In genomic region chr1:66320378-66321135, GRCm38 (mm10) we compare ENCODE assay signal across 10 mouse cellular contexts.
DNase-seq lines count a peak whose midpoint lies in the region; ATAC-seq and TF ChIP-seq lines count a peak whose summit lies in the region.
"Had no signal": no experiment of that assay in that cellular context is flagged by ENCODE, and none has a peak within 500 bp of the region (broad histone marks: within the 10 kb centered on the region; RNA-seq: fewer than 3 reads in every experiment).

No protein-coding gene starts in this region.

- peak overlapping the region; percentile 39 for H3K9ac ChIP-seq in midbrain, embryonic 16.5 days (ENCODE audit: low read depth, low read length)
- no peak overlapping the region for H3K9ac ChIP-seq in liver, postnatal 0 days (replicated peaks)
- H3K9ac ChIP-seq: liver, embryonic 14.5 days had no signal

- peak; percentile 62 to 66 for DNase-seq in cerebellum, postnatal 10 days
- DNase-seq in cerebellum, adult 11-12 months: no peak
- DNase-seq in embryo, embryonic 10 days (ENCODE audit: low spot score): peak; percentile 7
- DNase-seq in hindbrain, embryonic 10.5 days (ENCODE audit: low spot score): peak; percentile 15
- DNase-seq in thymus, adult 2 months: no peak
- DNase-seq in liver, postnatal 0 days: no peak
- no peak for DNase-seq in urinary bladder, postnatal 25 days (ENCODE audit: low spot score)

- H3K27ac ChIP-seq in hindbrain, embryonic 10.5 days: peak overlapping the region; percentile 87
- H3K27ac ChIP-seq in midbrain, embryonic 16.5 days (ENCODE audit: low read length): peak overlapping the region; percentile 96
- no peak overlapping the region for H3K27ac ChIP-seq in thymus, adult 2 months (ENCODE audit: control insufficient read depth, insufficient read depth, low read length)
- H3K27ac ChIP-seq in liver, postnatal 0 days (ENCODE audit: low read depth): no peak overlapping the region
- H3K27ac ChIP-seq: liver, embryonic 14.5 days had no signal

- TF ChIP-seq CTCF in thymus, adult 2 months (IDR thresholded peaks at IDR 0.05; ENCODE audit: borderline replicate concordance, control insufficient read depth, extremely low read depth, insufficient read depth, low read length, poor library complexity): no peak
- no peak for TF ChIP-seq CTCF in liver, postnatal 0 days (IDR thresholded peaks at IDR 0.05; ENCODE audit: low read depth)

- peak; percentile 71 for ATAC-seq in midbrain, embryonic 16.5 days
- no peak for ATAC-seq in liver, postnatal 0 days
- ATAC-seq: Patski had no signal

- no peaks in the 10 kb centered on the region for H3K9me3 ChIP-seq in hindbrain, embryonic 10.5 days
- H3K9me3 ChIP-seq in midbrain, embryonic 16.5 days (replicated peaks; ENCODE audit: control insufficient read depth, low read length, poor library complexity, severe bottlenecking): no peaks in the 10 kb centered on the region
- no peaks in the 10 kb centered on the region for H3K9me3 ChIP-seq in liver, postnatal 0 days (ENCODE audit: low read length)

- H3K36me3 ChIP-seq in hindbrain, embryonic 10.5 days: no peaks in the 10 kb centered on the region
- no peaks in the 10 kb centered on the region for H3K36me3 ChIP-seq in midbrain, embryonic 16.5 days (ENCODE audit: control insufficient read depth, insufficient read depth, low read length)
- H3K36me3 ChIP-seq in thymus, adult 2 months (ENCODE audit: control insufficient read depth, insufficient read depth, low read length): no peaks in the 10 kb centered on the region
- H3K36me3 ChIP-seq in liver, postnatal 0 days (replicated peaks; ENCODE audit: insufficient read depth, low read length): no peaks in the 10 kb centered on the region

- no peaks in the 10 kb centered on the region for H3K27me3 ChIP-seq in hindbrain, embryonic 10.5 days (ENCODE audit: insufficient read depth, poor library complexity, severe bottlenecking)
- H3K27me3 ChIP-seq in midbrain, embryonic 16.5 days (ENCODE audit: control insufficient read depth, insufficient read depth, low read depth, low read length): no peaks in the 10 kb centered on the region
- no peaks in the 10 kb centered on the region for H3K27me3 ChIP-seq in thymus, adult 2 months (ENCODE audit: control insufficient read depth, insufficient read depth, low read length)
- H3K27me3 ChIP-seq in liver, postnatal 0 days (ENCODE audit: insufficient read depth, low read length): no peaks in the 10 kb centered on the region
- H3K27me3 ChIP-seq: Patski had no signal

- WGBS in hindbrain, embryonic 10.5 days: 60% methylated on average over 2 of the region's 2 CpGs
- WGBS in midbrain, embryonic 16.5 days: 21% methylated on average over 2 of the region's 2 CpGs
- WGBS in thymus, adult 2 months: 89% methylated on average over 2 of the region's 2 CpGs
- WGBS in liver, postnatal 0 days (ENCODE audit: insufficient replicate concordance): 73% methylated on average over 2 of the region's 2 CpGs

- H3K4me3 ChIP-seq in hindbrain, embryonic 10.5 days: no peak overlapping the region
- H3K4me3 ChIP-seq in midbrain, embryonic 16.5 days (ENCODE audit: low read depth, low read length): peak overlapping the region; percentile 26
- H3K4me3 ChIP-seq in thymus, adult 2 months (ENCODE audit: control insufficient read depth, insufficient read depth, low read length): no peak overlapping the region
- no peak overlapping the region for H3K4me3 ChIP-seq in liver, postnatal 0 days (ENCODE audit: low read depth, low read length)

- H3K4me1 ChIP-seq in hindbrain, embryonic 10.5 days (replicated peaks): peaks cover 32% of the 10 kb centered on the region
- peaks cover 25% of the 10 kb centered on the region for H3K4me1 ChIP-seq in midbrain, embryonic 16.5 days (ENCODE audit: control insufficient read depth, insufficient read depth, low read length)
- no peaks in the 10 kb centered on the region for H3K4me1 ChIP-seq in thymus, adult 2 months (replicated peaks; ENCODE audit: control insufficient read depth, insufficient read depth, low read length)
- H3K4me1 ChIP-seq in liver, postnatal 0 days (ENCODE audit: insufficient read depth): no peaks in the 10 kb centered on the region

- TF ChIP-seq EP300 in liver, postnatal 0 days (IDR thresholded peaks at IDR 0.05; ENCODE audit: low read depth): no peak

- TF ChIP-seq POLR2A in thymus, adult 2 months (IDR thresholded peaks at IDR 0.05; ENCODE audit: control insufficient read depth, extremely low read depth, insufficient read depth, low read length, poor library complexity): no peak

- peak overlapping the region; percentile 60 for H3K4me2 ChIP-seq in midbrain, embryonic 16.5 days (ENCODE audit: low read length)
- H3K4me2 ChIP-seq in liver, postnatal 0 days (ENCODE audit: low read depth, low read length): no peak overlapping the region

Comparison
In these comparisons a context has a peak if more than half of its experiments do, and no peak if none do; other contexts are left out.
1. DNase-seq: peak in cerebellum, postnatal 10 days (2 of 2), embryo, embryonic 10 days (single experiment) and hindbrain, embryonic 10.5 days (single experiment); none in cerebellum, adult 11-12 months (single experiment), thymus, adult 2 months (single experiment), liver, postnatal 0 days (single experiment) and urinary bladder, postnatal 25 days (single experiment).
2. H3K27ac ChIP-seq: peak in hindbrain, embryonic 10.5 days (single experiment) and midbrain, embryonic 16.5 days (single experiment); none in thymus, adult 2 months (single experiment) and liver, postnatal 0 days (single experiment).